Mouse (Mus musculus) kidney, embryonic 14.5 days (tissue): ENCODE data around the gene Fthl17b. TPM values are rescaled to one million over a fixed set of nuclear protein-coding genes. Genes with fewer than 3 reads are reported as not detected.
A peak's percentile ranks its signal among the peaks of the same experiment; 100 is the strongest.
"Not testable (repeated sequence)": the region's sequence is repeated elsewhere in the genome, so short reads cannot be mapped to it uniquely, and the experiment has no call there.

Experiments
- ATAC-seq: fragments of 200-750 bp; cut with Nextera tagmentation; 2 replicates; pipeline ENCODE4 v1.8.0; 2017; ENCODE audit warnings: moderate number of reproducible peaks, mild to moderate bottlenecking, moderate TSS enrichment, moderate library complexity; ENCODE audit not compliant: low FRiP score, low TSS enrichment
- H3K27ac ChIP-seq: fragments of 300-500 bp; sonication (generic); 2 replicates; pipeline ENCODE4 v1.5.1; 2014; ENCODE audit warnings: low read depth, mild to moderate bottlenecking, low read length, moderate library complexity, mixed read lengths
- H3K27me3 ChIP-seq: fragments of 300-500 bp; sonication (generic); 2 replicates; pipeline ENCODE4 v1.6.1; 2014; ENCODE audit warnings: mild to moderate bottlenecking, low read length; ENCODE audit not compliant: control insufficient read depth, insufficient read depth
- H3K36me3 ChIP-seq: fragments of 300-500 bp; sonication (generic); 2 replicates; pipeline ENCODE4 v1.6.1; 2014; ENCODE audit warnings: low read length, mixed read lengths; ENCODE audit not compliant: control insufficient read depth, insufficient read depth
- H3K4me1 ChIP-seq: fragments of 300-500 bp; sonication (generic); 2 replicates; pipeline ENCODE4 v1.6.1; 2014; ENCODE audit warnings: low read length, mixed read lengths; ENCODE audit not compliant: control insufficient read depth, insufficient read depth
- H3K4me2 ChIP-seq: fragments of 300-500 bp; sonication (generic); replicated peaks from 2 replicates; pipeline ENCODE4 v1.6.1; 2014; ENCODE audit warnings: low read depth, mild to moderate bottlenecking, low read length
- H3K4me3 ChIP-seq: fragments of 300-500 bp; sonication (generic); 2 replicates; pipeline ENCODE4 v1.5.1; 2014; ENCODE audit warnings: mild to moderate bottlenecking, low read length
- H3K9ac ChIP-seq: fragments of 300-500 bp; sonication (generic); 2 replicates; pipeline ENCODE4 v1.6.1; 2014; ENCODE audit warnings: low read depth, mild to moderate bottlenecking, low read length, moderate library complexity
- H3K9me3 ChIP-seq: fragments of 300-500 bp; sonication (generic); 2 replicates; pipeline ENCODE4 v1.6.1; 2016; ENCODE audit warnings: low read length; ENCODE audit not compliant: control insufficient read depth
- WGBS: fragments of 180-500 bp; shearing (Covaris S2); extraction: QIAGEN DNeasy Blood & Tissue Kit; methylation state at CpG from one replicate; pipeline ENCODE4 v1.1.7; 2014; 5-methylcytosine and 5-hydroxymethylcytosine counted together
- polyA plus RNA-seq: library from polyadenylated mRNA; unstranded; fragments of >200 nt; fragmentation: Nextera tagmentation; extraction: Ambion mirVana; gene quantifications from 2 replicates; pipeline ENCODE4 v1.2.1, GENCODE M21; 2014

Gene Fthl17b
- polyA plus RNA-seq, result not detected in 2 replicates

DNA sequence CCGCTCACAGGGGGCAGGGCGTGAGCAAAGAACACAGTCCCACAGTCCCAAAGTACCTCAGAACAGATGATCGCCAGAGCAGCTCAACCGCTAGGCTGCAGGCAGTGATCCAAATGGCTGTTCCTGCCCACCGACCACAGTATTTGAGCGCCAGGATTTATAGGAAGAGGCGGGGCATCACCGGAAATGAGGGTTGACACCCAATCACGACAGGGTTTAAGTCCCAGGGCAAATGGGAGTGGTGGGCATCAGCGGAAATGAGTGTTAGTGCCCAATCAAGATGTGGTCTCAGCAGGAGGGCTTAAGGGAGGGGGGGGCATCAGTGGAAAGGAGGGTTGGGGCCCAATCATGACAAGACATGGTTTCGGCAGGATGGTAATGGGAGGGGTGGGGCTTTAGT, at the start of gene Fthl17b:
TSS of gene Fthl17b (minus strand) at position 101 of the 400 bp plus-strand sequence.
- not testable (repeated sequence) for ATAC-seq, H3K27me3 ChIP-seq
- WGBS, result 100% methylated on average over 3 of the region's 11 CpGs

DNA sequence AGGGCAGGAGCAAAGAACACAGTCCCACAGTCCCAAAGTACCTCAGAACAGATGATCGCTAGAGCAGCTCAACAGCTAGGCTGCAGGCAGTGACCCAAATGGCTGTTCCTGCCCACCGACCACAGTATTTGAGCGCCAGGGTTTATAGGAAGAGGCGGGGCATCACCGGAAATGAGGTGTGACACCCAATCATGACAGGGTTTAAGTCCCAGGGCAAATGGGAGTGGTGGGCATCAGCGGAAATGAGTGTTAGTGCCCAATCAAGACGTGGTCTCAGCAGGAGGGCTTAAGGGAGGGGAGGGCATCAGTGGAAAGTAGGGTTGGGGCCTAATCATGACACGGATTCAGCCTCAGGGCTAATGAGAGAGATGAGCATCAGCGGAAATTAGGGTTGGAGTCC, 23.9 kb upstream of the Fthl17b start, which contains the start of gene Fthl17d:
TSS of gene Fthl17d (minus strand) at position 101 of the 400 bp plus-strand sequence.
- not testable (repeated sequence) for H3K36me3 ChIP-seq, H3K9ac ChIP-seq, H3K4me1 ChIP-seq, ATAC-seq, H3K9me3 ChIP-seq, H3K27me3 ChIP-seq, H3K4me2 ChIP-seq, H3K4me3 ChIP-seq, H3K27ac ChIP-seq
- WGBS, result no CpG with 5 or more reads among the region's 9 CpGs

More for the DNA sequence above, at the start of gene Fthl17b:
- not testable (repeated sequence) for H3K4me2 ChIP-seq, H3K36me3 ChIP-seq, H3K27ac ChIP-seq, H3K9me3 ChIP-seq, H3K4me1 ChIP-seq, H3K9ac ChIP-seq, H3K4me3 ChIP-seq

DNA sequence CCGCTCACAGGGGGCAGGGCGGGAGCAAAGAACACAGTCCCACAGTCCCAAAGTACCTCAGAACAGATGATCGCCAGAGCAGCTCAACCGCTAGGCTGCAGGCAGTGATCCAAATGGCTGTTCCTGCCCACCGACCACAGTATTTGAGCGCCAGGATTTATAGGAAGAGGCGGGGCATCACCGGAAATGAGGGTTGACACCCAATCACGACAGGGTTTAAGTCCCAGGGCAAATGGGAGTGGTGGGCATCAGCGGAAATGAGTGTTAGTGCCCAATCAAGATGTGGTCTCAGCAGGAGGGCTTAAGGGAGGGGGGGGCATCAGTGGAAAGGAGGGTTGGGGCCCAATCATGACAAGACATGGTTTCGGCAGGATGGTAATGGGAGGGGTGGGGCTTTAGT, 13.7 kb upstream of the Fthl17b start, which contains the start of gene Fthl17c:
TSS of gene Fthl17c (minus strand) at position 101 of the 400 bp plus-strand sequence.
- not testable (repeated sequence) for H3K36me3 ChIP-seq, H3K27me3 ChIP-seq, H3K9me3 ChIP-seq, H3K4me1 ChIP-seq, H3K4me2 ChIP-seq, H3K9ac ChIP-seq, ATAC-seq, H3K4me3 ChIP-seq, H3K27ac ChIP-seq
- WGBS, result no CpG with 5 or more reads among the region's 11 CpGs

DNA sequence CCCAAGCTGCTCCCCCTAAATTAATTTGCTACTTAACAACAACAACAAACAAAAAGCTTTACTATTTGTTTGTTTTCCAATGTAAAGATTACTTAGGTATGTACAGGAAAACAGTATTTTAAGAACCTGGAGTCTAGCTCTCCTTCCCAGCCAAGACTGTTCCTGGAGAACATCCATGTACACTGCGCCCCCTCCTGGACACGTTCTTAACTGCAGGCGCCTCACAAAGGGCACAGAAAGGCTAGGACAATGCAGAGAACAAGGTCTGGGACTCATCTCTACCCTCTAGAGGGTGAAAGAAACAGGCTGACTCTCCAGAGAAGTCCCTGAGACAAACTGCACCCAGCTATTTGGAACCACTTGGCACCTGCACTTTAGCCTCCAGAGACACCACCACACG, 1.8 kb upstream of the Fthl17b start:
- not testable (repeated sequence) for H3K4me1 ChIP-seq, H3K36me3 ChIP-seq, H3K9ac ChIP-seq, H3K9me3 ChIP-seq, H3K27ac ChIP-seq, ATAC-seq, H3K27me3 ChIP-seq, H3K4me3 ChIP-seq, H3K4me2 ChIP-seq
- WGBS, result 46% methylated on average over 4 of the region's 4 CpGs

DNA sequence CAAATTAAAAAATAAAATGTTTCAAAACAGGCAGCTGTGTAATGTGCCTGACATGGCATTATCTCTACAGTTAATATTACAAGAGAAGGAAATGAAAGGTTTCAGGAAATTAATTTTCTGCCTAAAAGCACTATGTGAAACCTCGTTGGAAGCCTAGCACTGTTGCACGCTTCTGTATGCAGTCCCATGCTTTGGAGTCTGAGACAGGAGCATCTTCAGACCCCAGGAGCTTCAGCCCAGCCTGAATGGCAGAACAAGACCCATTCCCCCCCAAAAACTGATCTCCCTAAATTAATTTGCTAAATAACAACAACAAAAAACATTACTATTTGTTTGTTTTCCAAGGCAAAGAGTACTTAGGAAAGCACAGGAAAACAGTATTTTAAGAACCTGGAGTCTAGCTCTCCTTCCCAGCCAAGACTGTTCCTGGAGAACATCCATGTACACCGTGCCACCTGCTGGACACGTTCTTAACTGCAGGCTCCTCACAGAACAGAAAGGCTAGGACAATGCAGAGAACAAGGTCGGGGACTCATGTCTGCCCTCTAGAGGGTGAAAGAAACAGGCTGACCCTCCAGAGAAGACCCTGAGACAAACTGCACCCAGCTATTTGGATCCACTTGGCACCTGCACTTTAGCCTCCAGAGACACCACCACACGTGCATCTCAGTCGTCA, 14.5 kb downstream of the Fthl17b start:
- not testable (repeated sequence) for H3K36me3 ChIP-seq, H3K4me1 ChIP-seq, H3K4me2 ChIP-seq, H3K27ac ChIP-seq, H3K9me3 ChIP-seq, H3K9ac ChIP-seq, H3K27me3 ChIP-seq, H3K4me3 ChIP-seq
- ATAC-seq, result peak; percentile 89; the same call in 1 of the 2 replicates
- 24% methylated on average over 7 of the region's 7 CpGs for WGBS

DNA sequence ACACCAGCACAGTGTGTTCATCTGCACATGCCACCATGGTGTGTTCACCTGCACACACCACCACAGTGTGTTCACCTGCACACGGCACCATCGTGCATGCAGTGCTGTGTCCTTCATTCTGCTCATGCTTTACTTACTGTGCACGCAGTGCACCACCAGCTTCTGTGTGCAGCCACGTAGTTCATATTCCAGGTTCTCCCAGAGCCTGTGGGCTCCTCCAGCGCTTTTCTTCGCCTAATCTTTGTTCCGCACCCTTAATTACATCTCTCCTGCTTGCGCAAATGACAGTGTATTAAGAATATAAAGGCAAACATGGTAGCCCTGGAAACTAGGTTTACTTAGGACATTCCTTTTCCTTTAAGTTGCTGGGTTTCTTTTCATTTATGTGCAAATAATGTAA, 18.7 kb downstream of the Fthl17b start:
- H3K27me3 ChIP-seq, result no peaks in the 10 kb centered on the region
- H3K4me2 ChIP-seq, result no peak overlapping the region
- no peak overlapping the region for H3K4me3 ChIP-seq
- H3K9ac ChIP-seq, result no peak overlapping the region
- H3K9me3 ChIP-seq, result no peaks in the 10 kb centered on the region
- WGBS, result 84% methylated on average over 8 of the region's 8 CpGs
- H3K4me1 ChIP-seq, result no peaks in the 10 kb centered on the region
- no peak overlapping the region for H3K27ac ChIP-seq
- no peaks in the 10 kb centered on the region for H3K36me3 ChIP-seq
- ATAC-seq, result no peak

DNA sequence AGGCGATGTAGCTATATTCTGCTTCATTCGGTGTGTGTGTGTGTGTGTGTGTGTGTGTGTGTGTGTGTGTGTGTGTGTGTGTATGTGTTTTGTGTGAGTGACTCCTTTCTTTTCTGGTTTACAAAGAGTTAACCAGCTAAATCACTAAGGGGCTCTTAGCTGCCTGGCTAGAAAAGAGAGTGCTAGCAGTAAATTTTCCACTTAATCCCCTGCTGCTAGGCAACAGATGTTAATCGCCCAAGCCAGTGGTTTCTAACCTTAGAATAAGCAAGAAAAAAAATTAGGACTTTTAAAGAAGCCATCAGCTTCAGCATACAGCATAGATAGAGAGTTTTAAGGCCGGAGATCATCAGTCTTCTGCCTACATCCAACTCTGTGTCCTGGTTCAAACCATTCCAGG, 35.5 kb downstream of the Fthl17b start:
- no peak overlapping the region for H3K4me3 ChIP-seq
- WGBS, result 37% methylated on average over 4 of the region's 4 CpGs
- ATAC-seq, result no peak

DNA sequence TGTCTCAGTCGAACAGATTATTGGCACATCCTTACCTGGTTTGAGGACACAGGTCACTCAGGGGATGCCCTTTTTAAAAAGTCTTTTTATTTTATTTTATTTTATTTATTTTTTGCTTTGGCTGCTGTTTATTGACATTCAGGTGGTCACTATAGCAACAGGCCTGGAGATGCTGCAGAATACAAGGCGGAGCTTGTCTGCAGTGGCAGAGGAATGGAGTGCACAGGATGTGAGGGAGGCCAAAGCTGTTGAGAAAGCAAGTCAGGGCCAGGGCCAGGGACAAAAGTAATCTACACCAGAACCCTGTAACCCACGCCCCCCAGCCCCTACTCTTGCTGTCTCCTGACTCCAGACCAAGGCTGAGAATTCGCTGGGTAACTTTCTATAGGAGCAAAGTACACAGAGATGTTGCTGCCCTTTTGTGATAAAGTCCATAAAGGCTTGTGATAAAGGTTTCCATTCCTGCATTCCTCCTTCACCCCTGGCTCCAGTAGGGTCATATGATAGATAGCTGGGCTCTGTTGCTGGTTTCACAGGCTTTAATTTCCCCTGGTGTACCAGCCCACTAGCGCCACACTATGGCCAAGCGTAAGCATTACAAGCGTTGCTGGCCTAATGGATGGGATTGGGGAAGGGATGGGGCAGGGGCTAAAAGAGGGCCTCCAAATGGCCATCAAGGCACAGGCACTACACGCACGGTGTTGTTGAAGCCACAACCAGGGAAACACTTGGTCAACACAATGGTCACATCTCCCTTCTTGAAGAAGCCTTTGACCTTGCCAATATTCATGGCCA, 40.8 kb downstream of the Fthl17b start:
- no peaks in the 10 kb centered on the region for H3K36me3 ChIP-seq
- ATAC-seq, result no peak
- no peaks in the 10 kb centered on the region for H3K9me3 ChIP-seq
- H3K9ac ChIP-seq, result no peak overlapping the region
- no peaks in the 10 kb centered on the region for H3K27me3 ChIP-seq
- no peak overlapping the region for H3K4me2 ChIP-seq
- no peak overlapping the region for H3K27ac ChIP-seq
- no peaks in the 10 kb centered on the region for H3K4me1 ChIP-seq
- H3K4me3 ChIP-seq, result no peak overlapping the region
- WGBS, result 54% methylated on average over 9 of the region's 9 CpGs

More for the DNA sequence above, 35.5 kb downstream of the Fthl17b start:
- H3K9ac ChIP-seq, result no peak overlapping the region
- no peaks in the 10 kb centered on the region for H3K36me3 ChIP-seq
- no peak overlapping the region for H3K27ac ChIP-seq
- H3K27me3 ChIP-seq, result no peaks in the 10 kb centered on the region
- H3K4me1 ChIP-seq, result no peaks in the 10 kb centered on the region
- no peak overlapping the region for H3K4me2 ChIP-seq
- no peaks in the 10 kb centered on the region for H3K9me3 ChIP-seq

DNA sequence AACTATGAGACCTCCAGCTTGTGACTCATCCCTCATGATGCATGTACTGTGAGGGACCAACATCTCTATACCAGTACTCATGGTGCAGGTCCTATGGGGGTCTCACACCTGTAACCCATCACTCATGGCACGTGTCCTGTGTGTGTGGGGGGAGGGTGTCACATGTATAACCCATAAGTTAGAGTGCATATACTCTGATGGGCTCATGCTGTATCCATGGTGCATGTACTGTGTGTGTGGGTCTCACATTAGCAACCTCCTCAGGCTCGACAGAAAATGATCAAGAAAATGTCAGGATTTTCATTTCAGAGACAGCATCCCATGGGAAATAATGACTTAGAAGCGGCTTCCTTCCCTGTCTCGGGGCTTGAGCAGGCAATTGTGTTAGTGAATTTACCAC, 41.7 kb downstream of the Fthl17b start:
- Histone ChIP-seq H3K9ac (no peak overlapping the region), H3K4me1 (no peaks in the 10 kb centered on the region), H3K4me2 (no peak overlapping the region), H3K4me3 (no peak overlapping the region), H3K27me3 (no peaks in the 10 kb centered on the region), H3K27ac (no peak overlapping the region), H3K36me3 (no peaks in the 10 kb centered on the region), H3K9me3 (no peaks in the 10 kb centered on the region)
- 66% methylated on average over 4 of the region's 4 CpGs for WGBS
- no peak for ATAC-seq
